Mouse (Mus musculus): Measurements from ENCODE around the gene Gprc5a.

- TF ChIP-seq CTCF (IDR thresholded peaks at IDR 0.05; ENCODE audit: insufficient read depth, low read length) (no peak), POLR2A (IDR thresholded peaks at IDR 0.05; ENCODE audit: borderline replicate concordance, extremely low read depth, low read depth, low read length) (no peak)
These were observed 38.7 kb upstream of the Gprc5a start for GRCm38 (mm10) chr6:135026755-135027154.
